Mouse (Mus musculus): ENCODE results near the gene Rarb.

Rarb gene

GRCm38 (mm10) chr14:16589139-16589538 lies 229.8 kb downstream of the Rarb start:
- DNase-seq (ENCODE audit: low spot score in 2 of 2): no peak

GRCm38 (mm10) chr14:16578100-16578499 lies 240.9 kb downstream of the Rarb start:
- DNase-seq (ENCODE audit: low spot score in 2 of 2): no peak

GRCm38 (mm10) chr14:16577049-16577448 lies 241.9 kb downstream of the Rarb start:
- no peak for DNase-seq (ENCODE audit: low spot score in 2 of 2)

- no peak for DNase-seq (ENCODE audit: low spot score in 2 of 2)
Measured at GRCm38 (mm10) chr14:16574925-16575721, 243.8 kb downstream of the Rarb start.

GRCm38 (mm10) chr14:16573475-16574171 lies 245.3 kb downstream of the Rarb start:
- DNase-seq (ENCODE audit: low spot score in 2 of 2): no peak

GRCm38 (mm10) chr14:16572755-16573340 lies 246.1 kb downstream of the Rarb start:
- no peak for DNase-seq (ENCODE audit: low spot score in 2 of 2)

- DNase-seq (ENCODE audit: low spot score in 2 of 2): no peak
Measured at GRCm38 (mm10) chr14:16569506-16570001, 249.4 kb downstream of the Rarb start.

- no peak for DNase-seq (ENCODE audit: low spot score in 2 of 2)
Measured at GRCm38 (mm10) chr14:16566920-16567319, 252.0 kb downstream of the Rarb start.

GRCm38 (mm10) chr14:16563912-16564311 lies 255.0 kb downstream of the Rarb start:
- DNase-seq (ENCODE audit: low spot score in 2 of 2): no peak

GRCm38 (mm10) chr14:16561496-16562170 lies 257.3 kb downstream of the Rarb start:
- DNase-seq (ENCODE audit: low spot score in 2 of 2): no peak

GRCm38 (mm10) chr14:16559294-16560217 lies 259.4 kb downstream of the Rarb start:
- DNase-seq (ENCODE audit: low spot score in 2 of 2): no peak

- no peak for DNase-seq (ENCODE audit: low spot score in 2 of 2)
Measured at GRCm38 (mm10) chr14:16558033-16558432, 260.9 kb downstream of the Rarb start.

GRCm38 (mm10) chr14:16554643-16555459 lies 264.1 kb downstream of the Rarb start:
- no peak for DNase-seq (ENCODE audit: low spot score in 2 of 2)

- no peak for DNase-seq (ENCODE audit: low spot score in 2 of 2)
Measured at GRCm38 (mm10) chr14:16554319-16554642, 264.7 kb downstream of the Rarb start.

- DNase-seq (ENCODE audit: low spot score in 2 of 2): no peak
Measured at GRCm38 (mm10) chr14:16552293-16552692, 266.7 kb downstream of the Rarb start.

GRCm38 (mm10) chr14:16551843-16552242 lies 267.1 kb downstream of the Rarb start:
- DNase-seq (ENCODE audit: low spot score in 2 of 2): no peak

- DNase-seq (ENCODE audit: low spot score in 2 of 2): no peak
Measured at GRCm38 (mm10) chr14:16548200-16548576, 270.8 kb downstream of the Rarb start.

GRCm38 (mm10) chr14:16547492-16548199 lies 271.3 kb downstream of the Rarb start:
- DNase-seq (ENCODE audit: low spot score in 2 of 2): no peak

GRCm38 (mm10) chr14:16544995-16545394 lies 274.0 kb downstream of the Rarb start:
- no peak for DNase-seq (ENCODE audit: low spot score in 2 of 2)

- no peak for DNase-seq (ENCODE audit: low spot score in 2 of 2)
Measured at GRCm38 (mm10) chr14:16541641-16542040, 277.3 kb downstream of the Rarb start.

All from natural killer cell, adult 2 months (primary cell).